Mouse (Mus musculus) naive thymus-derived CD4-positive, alpha-beta T cell, adult 2 months (primary cell): ENCODE measurements at regions not wholly inside any gene's neighbourhood (a gene's known extent, or its start where the extent isn't known, plus 50 kb on each side); places are given as distances from the start of the nearest gene placed in this dataset.
"Not testable (repeated sequence)": the region's sequence is repeated elsewhere in the genome, so short reads cannot be mapped to it uniquely, and the experiment has no call there.

Experiments
- DNase-seq: peaks from one replicate; pipeline ENCODE4 v3.0.0-alpha.2; 2011; ENCODE audit warnings: low read depth

DNA sequence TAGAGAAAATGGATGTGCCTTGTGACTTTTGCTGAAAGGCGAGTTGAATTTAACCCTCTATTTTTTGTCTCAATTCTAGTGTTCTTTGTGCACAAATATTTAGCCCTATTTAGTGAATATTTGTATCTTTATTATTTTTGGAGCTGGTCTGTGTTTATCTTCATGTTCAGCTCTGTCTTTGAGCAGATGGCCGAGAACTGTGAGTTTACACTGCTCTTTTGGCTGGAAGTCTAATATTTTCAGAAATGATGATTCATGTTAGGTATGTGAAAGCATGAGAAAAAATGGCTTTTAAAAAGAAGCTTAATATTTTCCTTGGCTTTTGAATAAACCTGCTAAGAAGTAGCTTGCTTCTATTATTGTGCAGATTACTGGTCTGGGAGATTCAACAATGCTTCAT lies 505.4 kb downstream of the Sema5a start:
- DNase-seq: no peak

GRCm38 (mm10) chr15:32751991-32752390 lies 507.4 kb downstream of the Sema5a start:
- DNase-seq: no peak

DNA sequence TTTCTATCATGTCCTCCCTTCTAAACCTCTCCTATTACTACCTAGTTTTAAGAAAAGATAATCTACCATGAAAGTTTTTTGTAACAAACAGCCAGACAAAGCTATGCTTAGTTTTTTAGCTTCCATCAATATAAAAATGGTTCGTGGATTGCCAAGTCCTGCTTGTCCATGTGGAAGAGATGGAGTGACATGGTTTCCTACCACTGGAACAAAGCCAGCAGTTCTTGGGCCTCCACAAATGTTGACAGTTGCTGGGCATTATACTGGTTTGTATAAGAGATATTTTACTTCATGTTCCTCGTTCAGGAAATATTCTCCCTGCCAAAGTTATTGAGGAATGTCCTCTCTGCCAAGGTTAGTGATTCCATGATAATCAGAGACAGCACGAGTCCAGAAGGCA lies 515.5 kb downstream of the Sema5a start:
- no peak for DNase-seq

DNA sequence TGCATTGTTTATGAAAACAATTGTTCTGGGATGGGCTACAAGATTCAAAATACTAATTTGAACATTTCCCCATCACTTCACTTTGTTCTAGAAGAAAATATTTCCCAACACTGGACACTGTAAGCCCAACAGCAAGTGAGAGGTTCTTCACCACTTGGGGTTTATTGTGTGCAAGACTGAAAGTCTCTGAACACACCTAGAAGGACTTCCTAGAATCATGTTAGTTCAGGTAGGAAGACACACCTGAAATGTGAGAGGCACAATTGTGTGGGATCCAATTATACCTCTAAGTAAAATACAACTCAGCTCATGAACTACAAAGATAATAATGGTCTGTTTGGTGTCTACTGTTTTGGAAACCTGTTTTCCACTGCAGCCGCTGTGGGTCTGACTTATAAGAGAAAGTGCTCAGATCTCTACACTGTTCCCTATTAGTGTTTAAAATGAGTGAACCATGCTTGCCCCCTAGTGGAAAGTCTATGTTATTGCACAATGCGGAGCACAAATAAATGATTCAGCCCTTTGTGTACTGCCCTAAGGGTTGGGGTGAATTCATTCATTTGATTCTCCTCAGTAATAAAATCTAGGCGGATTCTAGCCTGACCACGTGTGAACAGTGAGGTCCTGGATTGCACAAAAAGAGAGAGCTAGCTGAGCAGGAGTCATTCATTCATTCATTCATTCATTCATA lies 521.5 kb downstream of the Sema5a start:
- DNase-seq: peak; percentile 6

GRCm38 (mm10) chr15:32766746-32767471 lies 522.3 kb downstream of the Sema5a start:
- no peak for DNase-seq

DNA sequence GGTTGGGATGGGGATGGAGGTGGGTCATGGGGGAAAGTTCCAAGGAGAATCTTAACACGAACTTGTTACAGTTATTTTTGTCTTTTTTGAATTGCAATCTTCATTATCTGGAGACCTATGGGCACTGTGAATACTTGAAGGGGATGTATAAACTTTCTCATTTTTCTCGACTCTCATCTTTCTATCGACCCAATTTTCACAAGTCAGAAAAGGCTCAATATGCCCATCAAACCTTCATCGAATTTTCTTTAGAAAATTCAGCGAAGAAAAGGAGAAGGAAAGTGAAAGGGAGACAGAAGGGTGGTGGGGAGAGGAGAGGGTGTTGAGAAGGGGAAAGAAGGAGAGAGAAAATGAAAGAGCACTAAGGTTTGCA lies 533.6 kb downstream of the Sema5a start:
- not testable (repeated sequence) for DNase-seq

- not testable (repeated sequence) for DNase-seq
Measured at GRCm38 (mm10) chr15:32778599-32779273, 534.1 kb downstream of the Sema5a start.

- DNase-seq: not testable (repeated sequence)
Measured at GRCm38 (mm10) chr15:32779274-32779615, 534.6 kb downstream of the Sema5a start.

GRCm38 (mm10) chr15:32781609-32782008 lies 537.0 kb downstream of the Sema5a start:
- not testable (repeated sequence) for DNase-seq

DNA sequence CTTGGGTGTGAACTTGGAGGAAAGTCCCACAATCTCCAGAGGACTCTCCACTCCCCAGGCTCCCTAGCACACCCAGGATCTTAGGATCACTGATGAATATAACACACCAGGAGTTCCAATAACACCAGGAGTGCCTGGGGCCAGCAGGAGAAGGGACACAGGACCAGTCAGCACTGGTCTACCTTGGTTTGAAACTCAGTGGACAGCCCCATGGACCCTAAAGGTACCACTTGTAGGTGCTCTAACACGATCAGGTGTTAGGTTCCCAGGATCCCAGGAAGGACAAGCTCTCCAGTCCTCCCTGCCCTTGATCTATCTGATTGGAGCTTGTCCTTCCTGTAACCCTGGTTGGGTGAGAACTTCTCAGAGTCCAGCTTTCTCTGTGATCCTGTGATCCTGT lies 554.6 kb downstream of the Sema5a start:
- DNase-seq: no peak

DNA sequence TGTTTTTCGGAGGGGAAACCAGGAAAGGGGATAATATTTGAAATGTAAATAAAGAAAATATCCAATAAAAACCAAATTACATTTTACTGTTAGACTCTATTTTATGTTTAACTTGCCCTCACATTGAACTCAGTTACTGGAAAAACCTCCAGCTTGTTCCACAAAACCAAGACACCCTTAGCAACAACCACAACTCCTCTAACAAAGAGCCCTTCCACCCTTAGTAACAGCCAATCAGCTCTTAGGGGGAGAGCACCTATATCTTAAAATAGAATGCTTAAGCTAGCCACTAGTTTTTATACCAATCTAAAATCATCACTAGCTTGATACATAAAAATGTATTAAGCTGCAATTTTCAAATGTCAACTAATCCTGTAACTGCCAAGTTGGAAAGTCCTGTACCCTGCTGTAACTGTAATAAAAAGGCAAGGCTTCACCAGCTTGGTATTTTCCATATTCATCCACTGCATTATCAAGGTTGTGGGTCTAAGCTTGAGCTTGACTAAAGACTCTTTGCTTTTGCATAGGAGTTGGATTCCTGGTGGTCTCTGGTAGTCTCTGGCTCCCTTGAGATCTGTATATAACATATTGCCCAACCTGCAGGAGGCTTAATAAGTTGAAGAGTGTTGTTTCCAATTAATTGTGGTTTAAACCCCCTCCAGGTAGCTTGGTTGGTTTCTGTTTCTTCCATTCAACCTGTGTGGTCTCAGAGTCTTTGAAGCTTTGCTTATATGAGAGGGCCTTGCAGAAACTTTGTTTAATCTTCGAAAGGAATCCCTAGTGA lies 566.4 kb downstream of the Sema5a start:
- no peak for DNase-seq

DNA sequence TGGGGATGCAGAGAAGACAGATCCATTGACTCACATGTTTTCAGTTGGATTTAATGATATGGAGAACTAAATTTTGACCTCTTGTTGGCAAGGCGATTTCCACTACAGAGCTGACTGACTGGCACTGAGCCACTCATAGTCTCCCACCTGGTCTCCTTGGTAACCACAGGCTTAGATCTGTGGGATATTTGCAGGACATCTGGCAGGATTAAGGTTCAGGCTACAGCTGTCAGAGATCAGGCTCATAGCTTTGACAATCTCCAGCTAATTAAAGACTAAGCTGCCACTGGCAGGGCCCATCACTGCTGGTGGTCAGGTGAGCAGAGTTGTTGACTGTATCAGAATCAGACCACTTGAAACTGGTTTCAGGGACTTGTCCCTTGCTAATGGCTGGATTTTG lies 595.4 kb downstream of the Sema5a start:
- DNase-seq: no peak
